Mouse (Mus musculus): ENCODE results near the gene Rhpn2. TPM values are rescaled to one million over a fixed set of nuclear protein-coding genes. Genes with fewer than 3 reads are reported as not detected.

The Rhpn2 gene
- polyA plus RNA-seq, 1 experiment from 2014 or later = 3.6 TPM

GRCm38 (mm10) chr7:35416654-35416948 lies 82.6 kb downstream of the Rhpn2 start:
- Histone ChIP-seq H3K36me3 (ENCODE audit: insufficient read depth) (peaks cover 62% of the 10 kb centered on the region), H3K27ac (ENCODE audit: low read depth) (no peak overlapping the region), H3K27me3 (ENCODE audit: insufficient read depth, low read length) (no peaks in the 10 kb centered on the region), H3K4me1 (ENCODE audit: insufficient read depth) (no peaks in the 10 kb centered on the region), H3K9me3 (ENCODE audit: low read depth, low read length) (no peaks in the 10 kb centered on the region), H3K4me2 (no peak overlapping the region), H3K4me3 (ENCODE audit: low read depth, low read length) (no peak overlapping the region), H3K9ac (no peak overlapping the region)
- no peak for TF ChIP-seq CTCF (IDR thresholded peaks at IDR 0.05; ENCODE audit: low read depth)
- WGBS = 73% methylated on average over 5 of the region's 5 CpGs
- ATAC-seq (ENCODE audit: insufficient read depth) = no peak
- DNase-seq = no peak

- H3K27ac ChIP-seq (ENCODE audit: low read depth) = no peak overlapping the region
- no peaks in the 10 kb centered on the region for H3K27me3 ChIP-seq (ENCODE audit: insufficient read depth, low read length)
- TF ChIP-seq CTCF (IDR thresholded peaks at IDR 0.05; ENCODE audit: low read depth) = no peak
- no peak overlapping the region for H3K4me2 ChIP-seq
- no peak overlapping the region for H3K4me3 ChIP-seq (ENCODE audit: low read depth, low read length)
- 79% methylated on average over 10 of the region's 10 CpGs for WGBS
- DNase-seq (no peak), ATAC-seq (ENCODE audit: insufficient read depth) (no peak)
- no peak overlapping the region for H3K9ac ChIP-seq
- no peaks in the 10 kb centered on the region for H3K4me1 ChIP-seq (ENCODE audit: insufficient read depth)
- peaks cover 80% of the 10 kb centered on the region for H3K36me3 ChIP-seq (ENCODE audit: insufficient read depth)
- H3K9me3 ChIP-seq (ENCODE audit: low read depth, low read length) = no peaks in the 10 kb centered on the region
Measured at GRCm38 (mm10) chr7:35423071-35423470, 89.1 kb downstream of the Rhpn2 start.

- 84% methylated on average over 10 of the region's 10 CpGs for WGBS
Measured at GRCm38 (mm10) chr7:35428146-35428545, 94.2 kb downstream of the Rhpn2 start.

GRCm38 (mm10) chr7:35435266-35435665 lies 101.3 kb downstream of the Rhpn2 start:
- H3K4me3 ChIP-seq (ENCODE audit: low read depth, low read length) = no peak overlapping the region

More at GRCm38 (mm10) chr7:35428146-35428545, 94.2 kb downstream of the Rhpn2 start:
- no peaks in the 10 kb centered on the region for H3K27me3 ChIP-seq (ENCODE audit: insufficient read depth, low read length)
- no peaks in the 10 kb centered on the region for H3K4me1 ChIP-seq (ENCODE audit: insufficient read depth)
- no peak overlapping the region for H3K4me2 ChIP-seq
- no peak overlapping the region for H3K27ac ChIP-seq (ENCODE audit: low read depth)
- no peak overlapping the region for H3K4me3 ChIP-seq (ENCODE audit: low read depth, low read length)
- H3K9ac ChIP-seq = no peak overlapping the region
- H3K36me3 ChIP-seq (ENCODE audit: insufficient read depth) = peaks cover 81% of the 10 kb centered on the region
- DNase-seq (no peak), ATAC-seq (ENCODE audit: insufficient read depth) (no peak)
- H3K9me3 ChIP-seq (ENCODE audit: low read depth, low read length) = no peaks in the 10 kb centered on the region
- no peak for TF ChIP-seq CTCF (IDR thresholded peaks at IDR 0.05; ENCODE audit: low read depth)

More at GRCm38 (mm10) chr7:35435266-35435665, 101.3 kb downstream of the Rhpn2 start:
- Histone ChIP-seq H3K27ac (ENCODE audit: low read depth) (no peak overlapping the region), H3K9ac (no peak overlapping the region), H3K27me3 (ENCODE audit: insufficient read depth, low read length) (no peaks in the 10 kb centered on the region), H3K36me3 (ENCODE audit: insufficient read depth) (peaks cover 89% of the 10 kb centered on the region), H3K4me2 (no peak overlapping the region), H3K4me1 (ENCODE audit: insufficient read depth) (no peaks in the 10 kb centered on the region), H3K9me3 (ENCODE audit: low read depth, low read length) (no peaks in the 10 kb centered on the region)
- ATAC-seq (ENCODE audit: insufficient read depth) = no peak
- TF ChIP-seq CTCF (IDR thresholded peaks at IDR 0.05; ENCODE audit: low read depth) = no peak
- WGBS = 83% methylated on average over 9 of the region's 9 CpGs
- DNase-seq = no peak

Other genes starting within 250 kb of the Rhpn2 start
- 5.1 and 6.0 TPM in 2 replicates for gene Cebpa, start 214.9 kb upstream of the Rhpn2 start, polyA plus RNA-seq (2014; fragmentation: Nextera tagmentation; extraction: Ambion mirVana)
- 1.4 and 1.8 TPM in 2 replicates for gene Slc7a10, start 147.8 kb upstream of the Rhpn2 start, polyA plus RNA-seq (2014; fragmentation: Nextera tagmentation; extraction: Ambion mirVana)
- 8.2 and 11.2 TPM in 2 replicates for gene Lrp3, start 118.7 kb upstream of the Rhpn2 start, polyA plus RNA-seq (2014; fragmentation: Nextera tagmentation; extraction: Ambion mirVana)
- 15.9 and 16.1 TPM in 2 replicates for gene Gpatch1, start 15.7 kb upstream of the Rhpn2 start, polyA plus RNA-seq (2014; fragmentation: Nextera tagmentation; extraction: Ambion mirVana)
- gene Faap24, start 62.7 kb downstream of the Rhpn2 start, polyA plus RNA-seq (2014; fragmentation: Nextera tagmentation; extraction: Ambion mirVana) = 17.7 and 20.2 TPM in 2 replicates
- gene Cep89, start 62.9 kb downstream of the Rhpn2 start, polyA plus RNA-seq (2014; fragmentation: Nextera tagmentation; extraction: Ambion mirVana) = 47.9 and 49.4 TPM in 2 replicates
- gene Slc7a9, start 114.6 kb downstream of the Rhpn2 start, polyA plus RNA-seq (2014; fragmentation: Nextera tagmentation; extraction: Ambion mirVana) = 0.49 and 0.67 TPM in 2 replicates
- gene Tdrd12, start 203.6 kb downstream of the Rhpn2 start, polyA plus RNA-seq (2014; fragmentation: Nextera tagmentation; extraction: Ambion mirVana) = 0.30 and 0.75 TPM in 2 replicates
- gene Nudt19, start 222.1 kb downstream of the Rhpn2 start, polyA plus RNA-seq (2014; fragmentation: Nextera tagmentation; extraction: Ambion mirVana) = 53.9 and 54.9 TPM in 2 replicates